Mouse (Mus musculus) thymus, adult 2 months (tissue): ENCODE measurements around the gene Fgfr2.

ENCODE experiments used
- CTCF ChIP-seq: fragments of 200-500 bp; IDR thresholded peaks from 2 replicates; pipeline ENCODE4 v1.5.1; 2012; ENCODE audit warnings: mild to moderate bottlenecking, control low read depth, low read length, moderate library complexity, borderline replicate concordance; ENCODE audit not compliant: control insufficient read depth, poor library complexity, insufficient read depth; ENCODE audit errors: extremely low read depth
- POLR2A ChIP-seq: fragments of 200-500 bp; IDR thresholded peaks from 2 replicates; pipeline ENCODE4 v1.6.1; 2012; ENCODE audit warnings: mild to moderate bottlenecking, low read length, control low read depth, moderate library complexity; ENCODE audit not compliant: control insufficient read depth, poor library complexity, insufficient read depth; ENCODE audit errors: extremely low read depth

GRCm38 (mm10) chr7:132487361-132487760 is 635.8 kb downstream of the Fgfr2 start:
- TF ChIP-seq CTCF (no peak), POLR2A (no peak)
